Mouse (Mus musculus): Measurements from ENCODE around the gene Gpbar1. TPM values are rescaled to one million over a fixed set of nuclear protein-coding genes. Genes with fewer than 3 reads are reported as not detected.
A peak's percentile ranks its signal among the peaks of the same experiment; 100 is the strongest.

The Gpbar1 gene
- 3.5 and 4.1 TPM in 2 replicates for polyA plus RNA-seq (2014; fragmentation: Nextera tagmentation; extraction: Ambion mirVana)

DNA sequence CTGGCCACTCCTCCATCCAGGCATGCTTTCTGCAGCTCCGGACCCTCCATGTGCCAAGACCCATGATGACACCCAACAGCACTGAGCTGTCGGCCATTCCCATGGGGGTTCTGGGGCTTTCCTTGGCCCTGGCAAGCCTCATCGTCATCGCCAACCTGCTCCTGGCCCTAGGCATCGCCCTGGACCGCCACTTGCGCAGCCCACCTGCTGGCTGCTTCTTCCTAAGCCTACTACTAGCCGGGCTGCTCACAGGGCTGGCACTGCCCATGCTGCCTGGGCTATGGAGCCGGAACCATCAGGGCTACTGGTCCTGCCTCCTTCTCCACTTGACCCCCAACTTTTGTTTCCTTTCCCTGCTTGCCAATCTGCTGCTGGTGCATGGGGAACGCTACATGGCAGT, at the start of gene Gpbar1:
Gene Gpbar1, plus strand, starts transcription at position 13 of the 400 bp plus-strand sequence.
- WGBS, result 87% methylated on average over 10 of the region's 10 CpGs
- no peak within 1 kb of the TSS for H3K4me3 ChIP-seq (ENCODE audit: low read depth, low read length)
- peaks cover 45% of the 10 kb centered on the region for H3K36me3 ChIP-seq (ENCODE audit: control insufficient read depth, insufficient read depth, low read length)
- no peaks in the 10 kb centered on the region for H3K9me3 ChIP-seq (ENCODE audit: control insufficient read depth, low read depth, low read length)
- H3K4me1 ChIP-seq (ENCODE audit: control insufficient read depth, insufficient read depth, low read length), result peaks cover 32% of the 10 kb centered on the region
- no peak for ATAC-seq (ENCODE audit: insufficient number of reproducible peaks, insufficient read depth, low FRiP score, low read depth)
- H3K27me3 ChIP-seq (ENCODE audit: control insufficient read depth, insufficient read depth, low read length), result no peaks in the 10 kb centered on the region
- H3K27ac ChIP-seq (ENCODE audit: low read length), result no peak within 1 kb of the TSS
- peak within 1 kb of the TSS; percentile 17; the same call in 1 of the 2 replicates for H3K4me2 ChIP-seq (replicated peaks; ENCODE audit: low read depth, low read length)
- H3K9ac ChIP-seq (replicated peaks; ENCODE audit: low read depth, low read length), result no peak within 1 kb of the TSS; the same call in 1 of the 2 replicates

DNA sequence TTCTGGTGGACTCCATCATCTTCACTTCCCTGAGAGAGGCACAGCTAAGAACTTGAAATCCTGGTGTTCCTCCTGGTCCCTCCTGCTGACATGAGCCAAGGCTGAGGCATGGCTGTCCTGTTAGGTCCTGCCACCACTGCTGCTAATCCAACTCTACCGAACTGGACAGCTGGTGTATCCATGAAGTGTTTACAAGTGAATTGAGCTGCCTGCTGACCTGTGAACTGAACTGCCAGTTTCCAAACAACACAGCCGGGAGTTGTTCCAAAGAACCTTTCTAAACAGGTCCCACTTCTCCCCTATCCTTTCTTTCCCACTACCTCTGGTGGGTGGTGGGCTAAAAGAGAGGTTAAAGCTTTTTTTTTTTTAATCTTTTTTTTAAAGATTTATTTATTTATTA, 48.4 kb upstream of the Gpbar1 start:
- no peaks in the 10 kb centered on the region for H3K9me3 ChIP-seq (ENCODE audit: control insufficient read depth, low read depth, low read length)
- no peaks in the 10 kb centered on the region for H3K36me3 ChIP-seq (ENCODE audit: control insufficient read depth, insufficient read depth, low read length)
- no peaks in the 10 kb centered on the region for H3K4me1 ChIP-seq (ENCODE audit: control insufficient read depth, insufficient read depth, low read length)
- 28% methylated on average over 2 of the region's 2 CpGs for WGBS
- H3K27ac ChIP-seq (ENCODE audit: low read length), result no peak overlapping the region
- no peak for ATAC-seq (ENCODE audit: insufficient number of reproducible peaks, insufficient read depth, low FRiP score, low read depth)
- no peak overlapping the region for H3K4me3 ChIP-seq (ENCODE audit: low read depth, low read length)
- H3K4me2 ChIP-seq (replicated peaks; ENCODE audit: low read depth, low read length), result no peak overlapping the region
- no peak overlapping the region for H3K9ac ChIP-seq (replicated peaks; ENCODE audit: low read depth, low read length)
- H3K27me3 ChIP-seq (ENCODE audit: control insufficient read depth, insufficient read depth, low read length), result no peaks in the 10 kb centered on the region

DNA sequence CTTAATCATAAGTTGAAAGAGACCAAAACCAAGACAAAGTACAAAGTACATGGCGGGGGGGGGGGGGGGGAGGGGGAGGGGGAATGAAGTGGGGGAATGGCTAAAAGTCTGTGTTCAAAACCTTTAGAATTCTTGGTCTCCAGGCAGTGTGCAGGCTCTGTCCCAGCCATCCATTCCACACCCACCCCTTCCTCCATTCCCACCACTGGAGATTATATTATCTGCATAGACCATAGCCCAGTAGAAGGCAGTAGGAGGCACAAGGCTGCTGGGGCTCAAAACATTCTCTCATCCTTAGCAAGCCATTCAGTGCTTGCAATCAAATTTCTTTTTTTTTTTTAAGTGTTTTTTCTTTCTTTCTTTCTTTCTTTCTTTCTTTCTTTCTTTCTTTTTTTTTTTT, 47.4 kb upstream of the Gpbar1 start:
- no peak overlapping the region for H3K27ac ChIP-seq (ENCODE audit: low read length)
- H3K4me3 ChIP-seq (ENCODE audit: low read depth, low read length), result no peak overlapping the region
- H3K9ac ChIP-seq (replicated peaks; ENCODE audit: low read depth, low read length), result no peak overlapping the region
- no peaks in the 10 kb centered on the region for H3K9me3 ChIP-seq (ENCODE audit: control insufficient read depth, low read depth, low read length)
- no peak overlapping the region for H3K4me2 ChIP-seq (replicated peaks; ENCODE audit: low read depth, low read length)
- H3K4me1 ChIP-seq (ENCODE audit: control insufficient read depth, insufficient read depth, low read length), result no peaks in the 10 kb centered on the region
- ATAC-seq (ENCODE audit: insufficient number of reproducible peaks, insufficient read depth, low FRiP score, low read depth), result no peak
- H3K27me3 ChIP-seq (ENCODE audit: control insufficient read depth, insufficient read depth, low read length), result no peaks in the 10 kb centered on the region
- WGBS, result 83% methylated on average over 1 of the region's 1 CpGs
- no peaks in the 10 kb centered on the region for H3K36me3 ChIP-seq (ENCODE audit: control insufficient read depth, insufficient read depth, low read length)

DNA sequence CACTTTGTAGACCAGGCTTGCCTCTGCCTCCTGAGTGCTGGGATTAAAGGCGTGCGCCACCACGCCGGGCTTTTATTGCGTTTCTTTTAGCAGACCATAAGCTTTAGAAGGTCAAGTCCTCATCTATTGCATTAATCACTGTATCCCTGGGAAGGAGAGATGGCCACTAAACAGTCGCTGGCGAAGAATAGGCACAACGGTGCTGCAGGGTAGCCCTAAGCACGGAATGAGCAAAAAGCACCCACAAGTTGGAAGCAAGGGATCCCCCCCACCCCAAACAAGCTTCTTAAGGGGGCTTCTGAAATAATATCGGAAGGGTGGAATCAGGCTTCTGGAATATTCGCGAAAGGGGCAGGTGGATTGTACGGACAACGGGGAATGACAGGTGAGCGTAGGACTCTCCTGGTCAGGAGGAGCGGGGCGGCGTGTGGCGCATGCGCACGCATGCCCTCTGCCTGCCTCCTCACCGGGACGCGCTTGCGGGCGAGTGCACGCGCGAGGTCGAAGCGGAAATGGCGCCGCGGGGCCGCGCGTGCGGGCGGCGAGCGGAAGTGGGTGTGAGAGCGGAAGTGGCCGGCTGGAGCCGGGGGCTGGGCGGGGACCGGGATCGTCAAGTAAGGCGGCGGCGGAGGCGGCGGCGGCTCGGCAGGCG, 42.3 kb upstream of the Gpbar1 start, which contains the start of gene Arpc2:
Gene Arpc2, plus strand, starts transcription at position 147 of the 652 bp plus-strand sequence.
- peak within 1 kb of the TSS; percentile 76 for H3K27ac ChIP-seq (ENCODE audit: low read length)
- no peaks in the 10 kb centered on the region for H3K36me3 ChIP-seq (ENCODE audit: control insufficient read depth, insufficient read depth, low read length)
- WGBS, result 2% methylated on average over 43 of the region's 55 CpGs
- H3K4me2 ChIP-seq (replicated peaks; ENCODE audit: low read depth, low read length), result peak within 1 kb of the TSS; percentile 79
- peak within 1 kb of the TSS; percentile 94 for H3K9ac ChIP-seq (replicated peaks; ENCODE audit: low read depth, low read length)
- no peaks in the 10 kb centered on the region for H3K9me3 ChIP-seq (ENCODE audit: control insufficient read depth, low read depth, low read length)
- H3K4me3 ChIP-seq (ENCODE audit: low read depth, low read length), result peak within 1 kb of the TSS; percentile 76
- peaks cover 28% of the 10 kb centered on the region for H3K4me1 ChIP-seq (ENCODE audit: control insufficient read depth, insufficient read depth, low read length)
- peak; percentile 91 for ATAC-seq (ENCODE audit: insufficient number of reproducible peaks, insufficient read depth, low FRiP score, low read depth)
- no peaks in the 10 kb centered on the region for H3K27me3 ChIP-seq (ENCODE audit: control insufficient read depth, insufficient read depth, low read length)

DNA sequence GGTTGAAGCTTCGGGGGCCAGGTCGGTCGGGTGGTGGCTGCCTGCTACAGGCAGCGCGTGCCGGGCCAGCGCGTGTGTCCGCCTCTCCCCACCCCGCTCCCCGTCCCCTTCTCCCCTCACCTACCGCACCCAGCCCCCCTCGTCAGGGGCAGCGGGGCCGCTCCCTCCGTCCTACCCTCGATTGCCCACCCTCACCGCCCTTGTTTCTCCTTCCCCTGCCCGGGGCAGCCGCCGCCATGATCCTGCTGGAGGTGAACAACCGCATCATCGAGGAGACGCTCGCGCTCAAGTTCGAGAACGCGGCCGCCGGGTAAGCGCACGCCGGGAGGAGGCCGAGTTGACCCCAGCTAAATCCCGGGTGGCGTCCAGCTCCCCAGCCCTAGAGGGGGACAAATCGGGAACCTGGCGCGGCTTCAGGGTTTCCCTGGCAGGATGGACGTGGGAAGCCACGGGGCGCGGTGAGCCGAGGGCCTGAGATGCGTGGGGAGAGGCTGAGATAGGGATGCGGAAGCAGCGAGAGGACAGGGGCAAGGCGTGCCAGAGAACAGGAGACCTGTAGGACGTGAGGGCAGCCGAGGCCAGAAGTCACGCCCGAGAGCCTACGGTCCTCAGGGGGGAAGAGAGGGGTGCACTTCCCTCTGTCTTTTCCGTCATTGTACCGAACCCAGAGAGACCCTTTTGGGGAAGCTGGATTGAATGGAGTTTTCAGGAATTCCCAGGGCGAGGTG, 41.6 kb upstream of the Gpbar1 start:
- no peaks in the 10 kb centered on the region for H3K9me3 ChIP-seq (ENCODE audit: control insufficient read depth, low read depth, low read length)
- H3K4me3 ChIP-seq (ENCODE audit: low read depth, low read length), result peak overlapping the region; percentile 76
- no peaks in the 10 kb centered on the region for H3K36me3 ChIP-seq (ENCODE audit: control insufficient read depth, insufficient read depth, low read length)
- peak; percentile 61; the same call in 1 of the 2 replicates for ATAC-seq (ENCODE audit: insufficient number of reproducible peaks, insufficient read depth, low FRiP score, low read depth)
- under 1% methylated on average over 55 of the region's 57 CpGs for WGBS
- peak overlapping the region; percentile 76 for H3K27ac ChIP-seq (ENCODE audit: low read length)
- H3K4me1 ChIP-seq (ENCODE audit: control insufficient read depth, insufficient read depth, low read length), result peaks cover 28% of the 10 kb centered on the region
- H3K27me3 ChIP-seq (ENCODE audit: control insufficient read depth, insufficient read depth, low read length), result no peaks in the 10 kb centered on the region
- peak overlapping the region; percentile 79 for H3K4me2 ChIP-seq (replicated peaks; ENCODE audit: low read depth, low read length)
- H3K9ac ChIP-seq (replicated peaks; ENCODE audit: low read depth, low read length), result peak overlapping the region; percentile 94

DNA sequence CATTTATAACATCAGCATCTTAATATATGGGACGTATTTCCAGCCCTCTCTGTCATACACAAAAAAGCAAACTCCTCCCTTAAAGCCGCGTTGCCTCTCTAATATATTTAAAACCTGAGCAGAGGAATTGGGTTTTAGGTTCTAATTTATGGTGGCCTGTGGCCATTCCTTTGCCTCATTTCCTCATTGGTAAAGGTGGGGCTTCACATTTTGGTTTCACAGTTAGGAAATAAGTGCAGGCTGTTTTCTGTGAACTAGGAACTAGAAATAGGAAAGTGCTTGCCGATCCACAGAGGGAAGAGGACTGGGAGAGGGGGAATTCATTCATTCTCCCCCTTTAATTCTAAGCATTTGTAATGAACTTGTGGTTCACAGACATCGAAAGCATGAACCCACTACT, 40.7 kb upstream of the Gpbar1 start:
- peak overlapping the region; percentile 76 for H3K27ac ChIP-seq (ENCODE audit: low read length)

DNA sequence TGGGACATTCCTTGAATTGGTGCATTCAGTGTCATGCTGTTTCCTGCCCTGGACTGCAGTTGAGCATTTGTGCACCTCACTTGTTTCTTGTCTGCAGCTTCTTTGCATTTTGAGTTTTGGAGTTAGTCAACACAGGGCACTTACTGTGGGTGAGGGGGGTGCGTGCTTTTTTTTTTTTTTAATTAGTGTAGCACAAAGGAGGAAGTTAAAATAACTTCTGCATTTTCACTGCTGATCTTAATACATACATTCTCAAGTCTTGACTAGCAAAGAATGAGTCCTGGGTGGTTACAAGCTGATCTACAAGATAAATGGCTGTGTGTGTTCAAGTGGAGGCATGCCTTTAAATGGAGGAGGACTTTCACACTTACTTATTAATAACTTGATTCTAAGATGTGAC, 40.2 kb upstream of the Gpbar1 start:
- no peak for ATAC-seq (ENCODE audit: insufficient number of reproducible peaks, insufficient read depth, low FRiP score, low read depth)
- 59% methylated on average over 1 of the region's 1 CpGs for WGBS
- H3K27ac ChIP-seq (ENCODE audit: low read length), result peak overlapping the region; percentile 30; the same call in 1 of the 2 replicates

More for the DNA sequence above, 40.7 kb upstream of the Gpbar1 start:
- Histone ChIP-seq H3K4me3 (ENCODE audit: low read depth, low read length) (peak overlapping the region; percentile 76), H3K4me1 (ENCODE audit: control insufficient read depth, insufficient read depth, low read length) (peaks cover 28% of the 10 kb centered on the region), H3K4me2 (replicated peaks; ENCODE audit: low read depth, low read length) (peak overlapping the region; percentile 79), H3K9ac (replicated peaks; ENCODE audit: low read depth, low read length) (peak overlapping the region; percentile 94), H3K9me3 (ENCODE audit: control insufficient read depth, low read depth, low read length) (no peaks in the 10 kb centered on the region), H3K27me3 (ENCODE audit: control insufficient read depth, insufficient read depth, low read length) (no peaks in the 10 kb centered on the region), H3K36me3 (ENCODE audit: control insufficient read depth, insufficient read depth, low read length) (no peaks in the 10 kb centered on the region)
- no peak for ATAC-seq (ENCODE audit: insufficient number of reproducible peaks, insufficient read depth, low FRiP score, low read depth)
- 31% methylated on average over 5 of the region's 5 CpGs for WGBS

DNA sequence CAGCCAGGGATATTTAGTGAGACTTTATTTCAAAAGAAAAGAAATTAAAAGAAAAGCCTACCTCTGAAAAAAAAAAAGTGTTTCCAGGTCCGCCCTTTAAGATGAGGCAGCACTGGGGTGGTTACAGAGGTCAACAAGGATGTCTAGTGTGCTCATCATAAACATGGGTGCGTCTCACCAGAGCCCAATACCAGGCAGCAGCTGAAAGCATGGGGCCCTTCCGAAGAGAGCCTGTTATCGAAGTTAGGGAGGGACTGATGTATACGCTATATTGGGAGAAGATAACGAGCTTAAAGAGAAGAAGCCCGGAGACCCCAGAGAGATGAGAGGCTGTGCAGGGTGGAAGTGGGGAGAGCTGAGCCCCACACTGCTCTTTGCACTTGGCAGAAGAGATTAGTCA, 39.2 kb upstream of the Gpbar1 start:
- peak overlapping the region; percentile 18; the same call in 1 of the 2 replicates for H3K9ac ChIP-seq (replicated peaks; ENCODE audit: low read depth, low read length)
- 37% methylated on average over 7 of the region's 7 CpGs for WGBS
- no peak overlapping the region for H3K4me3 ChIP-seq (ENCODE audit: low read depth, low read length)
- no peak for ATAC-seq (ENCODE audit: insufficient number of reproducible peaks, insufficient read depth, low FRiP score, low read depth)
- H3K27ac ChIP-seq (ENCODE audit: low read length), result peak overlapping the region; percentile 64; the same call in 1 of the 2 replicates
- H3K4me2 ChIP-seq (replicated peaks; ENCODE audit: low read depth, low read length), result peak overlapping the region; percentile 79
- no peaks in the 10 kb centered on the region for H3K36me3 ChIP-seq (ENCODE audit: control insufficient read depth, insufficient read depth, low read length)
- H3K4me1 ChIP-seq (ENCODE audit: control insufficient read depth, insufficient read depth, low read length), result peaks cover 32% of the 10 kb centered on the region
- no peaks in the 10 kb centered on the region for H3K9me3 ChIP-seq (ENCODE audit: control insufficient read depth, low read depth, low read length)
- no peaks in the 10 kb centered on the region for H3K27me3 ChIP-seq (ENCODE audit: control insufficient read depth, insufficient read depth, low read length)

More for the DNA sequence above, 40.2 kb upstream of the Gpbar1 start:
- Histone ChIP-seq H3K4me3 (ENCODE audit: low read depth, low read length) (peak overlapping the region; percentile 76), H3K9ac (replicated peaks; ENCODE audit: low read depth, low read length) (peak overlapping the region; percentile 94), H3K27me3 (ENCODE audit: control insufficient read depth, insufficient read depth, low read length) (no peaks in the 10 kb centered on the region), H3K4me2 (replicated peaks; ENCODE audit: low read depth, low read length) (peak overlapping the region; percentile 79), H3K4me1 (ENCODE audit: control insufficient read depth, insufficient read depth, low read length) (peaks cover 28% of the 10 kb centered on the region), H3K36me3 (ENCODE audit: control insufficient read depth, insufficient read depth, low read length) (no peaks in the 10 kb centered on the region), H3K9me3 (ENCODE audit: control insufficient read depth, low read depth, low read length) (no peaks in the 10 kb centered on the region)

Measured in stomach, embryonic 14.5 days (tissue).